Mouse (Mus musculus) myocyte (in vitro differentiated cells): Measurements from ENCODE around the gene Slc18a2.

Experiments used
- CEBPB ChIP-seq: IDR thresholded peaks from 2 replicates; pipeline ENCODE4 v1.6.1; 2011; ENCODE audit warnings: mild to moderate bottlenecking, moderate library complexity; ENCODE audit not compliant: poor library complexity, insufficient read depth, severe bottlenecking
- E2F4 ChIP-seq: IDR thresholded peaks from one replicate; pipeline ENCODE4 v1.6.1; 2011; ENCODE audit warnings: mild to moderate bottlenecking, control low read depth, moderate library complexity; ENCODE audit not compliant: insufficient read depth
- MAX ChIP-seq: IDR thresholded peaks from one replicate; pipeline ENCODE4 v1.6.1; 2011; ENCODE audit warnings: low read depth, mild to moderate bottlenecking, control low read depth
- MYOD1 ChIP-seq, 3 experiments: IDR thresholded peaks; one replicate each; pipeline ENCODE4 v1.6.1; 2011; ENCODE audit warnings: control low read depth in 2 of 3, low read depth in 2 of 3, mild to moderate bottlenecking in 2 of 3, moderate library complexity in 1 of 3; ENCODE audit not compliant: insufficient read length in 2 of 3, control insufficient read depth in 1 of 3
- MYOG ChIP-seq, 3 experiments: IDR thresholded peaks; one replicate each; pipeline ENCODE4 v1.6.1; 2011; ENCODE audit warnings: control low read depth in 2 of 3, low read depth in 2 of 3, mild to moderate bottlenecking in 2 of 3; ENCODE audit not compliant: insufficient read length in 2 of 3, control insufficient read depth in 1 of 3, insufficient read depth in 1 of 3
- POLR2A ChIP-seq: IDR thresholded peaks from one replicate; pipeline ENCODE4 v1.6.1; 2011; ENCODE audit warnings: low read depth, mild to moderate bottlenecking, control low read depth, moderate library complexity; ENCODE audit not compliant: insufficient read length
- POLR2AphosphoS2 ChIP-seq: IDR thresholded peaks from one replicate; pipeline ENCODE4 v1.6.1; 2011; ENCODE audit warnings: low read depth, control low read depth; ENCODE audit not compliant: insufficient read length
- REST ChIP-seq: IDR thresholded peaks from one replicate; pipeline ENCODE4 v1.6.1; 2011; ENCODE audit warnings: mild to moderate bottlenecking, control low read depth, moderate library complexity; ENCODE audit not compliant: insufficient read depth, insufficient read length
- TCF12 ChIP-seq: IDR thresholded peaks from one replicate; pipeline ENCODE4 v1.6.1; 2011; ENCODE audit warnings: mild to moderate bottlenecking, control low read depth; ENCODE audit not compliant: poor library complexity, insufficient read depth, severe bottlenecking
- TCF3 ChIP-seq: IDR thresholded peaks from one replicate; pipeline ENCODE4 v1.6.1; 2011; ENCODE audit warnings: low read depth, control low read depth; ENCODE audit not compliant: insufficient read length
- USF1 ChIP-seq: IDR thresholded peaks from one replicate; pipeline ENCODE4 v1.6.1; 2011; ENCODE audit warnings: low read depth, mild to moderate bottlenecking, control low read depth, moderate library complexity

DNA sequence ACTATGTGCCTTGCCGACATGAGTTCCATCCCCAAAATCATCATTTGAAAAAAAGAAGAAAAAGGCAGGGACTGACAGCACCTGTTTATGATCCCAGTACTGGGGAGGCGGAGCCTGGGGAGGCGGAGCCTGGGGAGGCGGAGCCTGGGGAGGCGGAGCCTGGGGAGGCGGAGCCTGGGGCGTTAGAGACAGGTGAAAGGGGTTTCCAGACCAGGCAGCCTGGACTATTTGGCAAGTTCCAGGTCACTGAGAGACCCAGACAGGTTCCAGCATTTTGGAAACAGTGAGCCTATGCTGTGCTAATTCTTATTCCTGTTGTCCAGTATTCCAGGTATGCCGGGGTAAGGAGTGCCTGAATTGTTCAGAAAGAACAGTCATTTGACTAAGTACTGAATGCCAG, 41.7 kb upstream of the Slc18a2 start, which contains the start of gene Kcnk18:
- no peak for TF ChIP-seq POLR2A
- no peak for TF ChIP-seq TCF3
- no peak for TF ChIP-seq E2F4
- no peak for TF ChIP-seq MAX
- no peak for TF ChIP-seq MYOD1 (IDR thresholded peaks at IDR 0.05; ENCODE audit: control insufficient read depth in 1 of 3, insufficient read length in 2 of 3, low read depth in 2 of 3)
- TF ChIP-seq POLR2AphosphoS2, result no peak
- no peak for TF ChIP-seq USF1
- TF ChIP-seq CEBPB, result no peak
- TF ChIP-seq TCF12, result no peak
- no peak for TF ChIP-seq REST
- TF ChIP-seq MYOG (IDR thresholded peaks at IDR 0.05; ENCODE audit: control insufficient read depth in 1 of 3, insufficient read depth in 1 of 3, insufficient read length in 2 of 3, low read depth in 2 of 3), result no peak
